Mouse (Mus musculus) heart, postnatal 25 days (tissue): Measurements from ENCODE around the gene Itgb1bp2. TPM values are rescaled to one million over a fixed set of nuclear protein-coding genes. Genes with fewer than 3 reads are reported as not detected.
"Not testable (repeated sequence)": the region's sequence is repeated elsewhere in the genome, so short reads cannot be mapped to it uniquely, and the experiment has no call there.

Experiments
- DNase-seq: peaks from one replicate; pipeline ENCODE4 v3.0.0; 2022; ENCODE audit warnings: low spot score
- intact Hi-C: fragments of 180-260 bp; cut with DNase I; formaldehyde crosslinking; loops from one replicate; pipeline ENCODE4 v1.15.1; 2025
- total RNA-seq, 2 experiments: library from RNA; stranded (reverse); gene quantifications; 2 replicates each; pipeline ENCODE4 v1.2.3; 2021

Itgb1bp2 gene
- total RNA-seq = 100 to 1,000 TPM; 226 to 255 TPM

GRCm38 (mm10) chrX:101448886-101449475 is at the start of gene Itgb1bp2:
Gene Itgb1bp2, plus strand, starts transcription at chrX:101449088.
- intact Hi-C loops = loop anchor here (10.0 kb wide), 1 partner anchor 226 kb away; no protein-coding TSS in a partner anchor
- peak; percentile 1 for DNase-seq

GRCm38 (mm10) chrX:101418946-101419724 is 29.8 kb upstream of the Itgb1bp2 start:
- intact Hi-C loops = loop anchor here (10.0 kb wide), 1 partner anchor 144 kb away; the partner anchor contains the start of gene Med12
- DNase-seq = peak; percentile 21

- peak; percentile 80 for DNase-seq
- intact Hi-C loops = loop anchor here (2.0 to 10.0 kb wide), 3 partner anchors 87 to 285 kb away; partner anchors contain the start of gene Med12
Observed at GRCm38 (mm10) chrX:101419725-101420699, 28.9 kb upstream of the Itgb1bp2 start.

- no peak for DNase-seq
- intact Hi-C loops = loop anchor here (2.0 to 10.0 kb wide), 2 partner anchors 88 to 286 kb away; no protein-coding TSS in a partner anchor
Observed at GRCm38 (mm10) chrX:101420700-101421095, 28.2 kb upstream of the Itgb1bp2 start, which contains the start of gene Zmym3. Gene Zmym3, minus strand, starts transcription at chrX:101420849.

- no peak for DNase-seq
- intact Hi-C loops = loop anchor here (10.0 kb wide), 1 partner anchor 289 kb away; no protein-coding TSS in a partner anchor
Observed at GRCm38 (mm10) chrX:101423462-101423861, 25.4 kb upstream of the Itgb1bp2 start.

- intact Hi-C loops = loop anchor here (10.0 kb wide), 1 partner anchor 293 kb away; no protein-coding TSS in a partner anchor
Observed at GRCm38 (mm10) chrX:101427774-101428173, 21.1 kb upstream of the Itgb1bp2 start.

GRCm38 (mm10) chrX:101428785-101429141 is 20.1 kb upstream of the Itgb1bp2 start:
- intact Hi-C loops = loop anchor here (10.0 kb wide), 1 partner anchor 294 kb away; no protein-coding TSS in a partner anchor
- no peak for DNase-seq

More at GRCm38 (mm10) chrX:101427774-101428173, 21.1 kb upstream of the Itgb1bp2 start:
- DNase-seq = no peak

GRCm38 (mm10) chrX:101429142-101429949 is 19.5 kb upstream of the Itgb1bp2 start, which contains the start of gene Nono:
Gene Nono, plus strand, starts transcription at chrX:101429318.
- DNase-seq = peak; percentile 69
- intact Hi-C loops = loop anchor here (10.0 kb wide), 1 partner anchor 295 kb away; no protein-coding TSS in a partner anchor

GRCm38 (mm10) chrX:101429976-101430375 is 18.9 kb upstream of the Itgb1bp2 start:
- intact Hi-C loops = loop anchor here (10.0 kb wide), 1 partner anchor 295 kb away; no protein-coding TSS in a partner anchor
- no peak for DNase-seq

- DNase-seq = no peak
- intact Hi-C loops = no loop called here
Observed at GRCm38 (mm10) chrX:101451147-101451546, 2.3 kb downstream of the Itgb1bp2 start.

GRCm38 (mm10) chrX:101451591-101451990 is 2.7 kb downstream of the Itgb1bp2 start:
- intact Hi-C loops = no loop called here
- DNase-seq = no peak

GRCm38 (mm10) chrX:101472202-101472601 is 23.3 kb downstream of the Itgb1bp2 start:
- intact Hi-C loops = no loop called here
- DNase-seq = no peak

- intact Hi-C loops = no loop called here
- DNase-seq = no peak
Observed at GRCm38 (mm10) chrX:101481604-101482350, 32.9 kb downstream of the Itgb1bp2 start.

GRCm38 (mm10) chrX:101486487-101487152 is 37.7 kb downstream of the Itgb1bp2 start:
- DNase-seq, intact Hi-C loops: not testable (repeated sequence)
